Mouse (Mus musculus) adrenal gland, postnatal 36 days (tissue): ENCODE results near the gene Capn2. TPM values are rescaled to one million over a fixed set of nuclear protein-coding genes. Genes with fewer than 3 reads are reported as not detected.

Experiments used
- DNase-seq, 2 experiments: peaks; one replicate each; pipeline ENCODE4 v3.0.0; 2021; ENCODE audit warnings: mixed read lengths in 1 of 2
- total RNA-seq, 2 experiments: library from RNA; stranded (reverse); gene quantifications; 2 replicates each; pipeline ENCODE4 v1.2.3; 2021

Gene Capn2
- total RNA-seq, 2 experiments from 2014 or later: 67.0 to 88.1 TPM

- peak; percentile 17 to 29 for DNase-seq
These were observed 55.6 kb downstream of the Capn2 start for GRCm38 (mm10) chr1:182461813-182462212.

- peak in 1 of 2 experiments; percentile 29 for DNase-seq
These were observed 56.1 kb downstream of the Capn2 start for GRCm38 (mm10) chr1:182461261-182461660.

DNA sequence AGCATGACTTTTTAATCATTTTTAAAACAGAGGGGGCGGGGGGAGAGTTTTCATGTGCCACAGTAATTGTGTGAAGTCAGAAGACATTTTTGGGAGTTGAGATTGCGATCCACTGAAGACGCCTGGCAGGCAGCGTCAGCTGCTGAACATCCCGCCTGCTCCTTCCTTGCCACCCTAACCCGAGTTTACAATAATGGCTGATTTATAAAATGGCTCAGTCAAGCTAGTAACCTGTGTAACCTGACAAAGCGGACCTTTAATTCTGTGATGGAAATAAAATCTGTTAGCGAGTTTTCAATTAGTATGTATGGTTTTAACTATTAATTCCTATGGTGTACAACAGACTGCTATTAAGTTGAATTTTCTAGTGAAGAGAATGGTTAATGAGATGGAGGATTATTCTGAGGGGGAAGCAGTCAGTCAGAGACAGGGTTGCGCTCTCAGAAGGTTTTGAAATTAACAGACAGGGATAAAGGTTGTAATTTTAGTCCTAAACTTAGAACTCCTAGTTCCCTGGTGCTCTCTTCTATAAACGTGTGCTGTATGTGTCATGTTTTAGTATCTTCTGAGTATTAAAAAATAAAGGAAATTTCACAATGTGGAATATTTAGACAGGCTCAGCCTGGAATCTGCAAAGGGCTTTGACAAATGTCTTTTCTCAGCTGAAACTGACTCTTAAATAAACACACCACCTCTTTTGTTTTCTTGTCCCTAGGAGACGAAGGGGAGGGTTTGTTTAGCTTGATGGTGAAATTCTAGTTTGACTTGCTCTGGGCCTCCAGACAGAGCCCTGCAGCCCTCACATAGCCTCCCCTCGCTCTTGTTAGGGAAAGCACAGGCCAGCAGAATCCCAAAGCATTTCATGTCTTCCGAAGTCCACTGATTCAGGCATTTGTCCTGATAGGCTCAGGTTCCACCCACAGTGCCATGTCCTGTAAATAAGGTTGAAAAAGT, 56.8 kb downstream of the Capn2 start:
- no peak for DNase-seq

GRCm38 (mm10) chr1:182459436-182459835, 58.0 kb downstream of the Capn2 start:
- no peak for DNase-seq

DNA sequence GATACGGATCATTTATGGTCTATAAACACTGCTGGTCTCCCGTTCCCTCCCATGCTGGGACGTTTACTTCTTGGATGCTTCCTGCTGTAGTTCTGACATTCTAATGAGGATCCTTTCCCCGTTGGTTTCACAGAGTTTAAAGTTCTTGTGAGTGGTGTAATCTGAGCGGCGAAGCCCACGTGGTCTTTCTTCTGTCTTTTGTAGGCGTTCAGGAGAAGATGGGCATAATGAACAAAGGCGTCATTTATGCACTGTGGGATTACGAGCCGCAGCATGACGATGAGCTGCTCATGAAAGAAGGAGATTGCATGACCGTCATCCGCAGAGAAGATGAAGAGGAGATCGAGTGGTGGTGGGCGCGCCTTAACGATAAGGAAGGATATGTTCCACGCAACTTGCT, 58.9 kb downstream of the Capn2 start:
- DNase-seq: no peak

DNA sequence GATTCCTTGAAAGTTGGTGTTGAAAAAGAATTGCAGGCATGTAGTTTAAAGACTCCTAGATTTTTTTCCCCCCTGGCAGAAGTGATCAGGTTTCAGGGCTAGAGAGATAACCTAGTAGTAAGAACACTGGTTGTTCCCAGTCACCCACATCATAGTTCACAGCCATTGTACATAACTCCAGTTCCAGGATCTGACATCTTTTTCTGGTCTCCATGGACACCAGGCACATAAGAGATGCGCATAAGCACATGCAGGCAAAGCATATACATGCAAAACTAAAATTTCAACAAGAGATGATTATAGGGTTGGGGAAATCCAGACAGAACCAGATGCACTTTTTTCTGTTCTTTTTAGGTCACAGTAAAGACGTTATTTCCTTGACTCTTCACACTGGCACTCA, 62.3 kb downstream of the Capn2 start:
- DNase-seq: no peak

DNA sequence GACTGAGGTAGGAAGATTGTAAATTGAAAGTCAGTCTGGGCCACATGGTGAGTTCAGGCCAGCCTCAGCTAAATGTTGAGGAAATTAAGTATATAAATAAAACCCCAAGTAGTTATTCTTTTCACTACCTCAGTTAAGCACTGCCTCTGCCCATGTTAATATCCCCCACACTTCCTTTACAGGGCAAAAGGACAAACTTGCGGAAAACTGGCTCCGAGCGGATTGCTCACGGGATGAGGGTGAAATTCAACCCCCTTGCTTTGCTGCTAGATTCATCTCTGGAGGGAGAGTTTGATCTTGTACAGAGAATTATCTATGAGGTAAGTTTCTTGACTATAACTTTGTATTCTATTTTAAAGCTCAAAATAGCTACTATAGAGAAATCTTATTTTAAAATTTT, 64.9 kb downstream of the Capn2 start:
- DNase-seq: no peak

DNA sequence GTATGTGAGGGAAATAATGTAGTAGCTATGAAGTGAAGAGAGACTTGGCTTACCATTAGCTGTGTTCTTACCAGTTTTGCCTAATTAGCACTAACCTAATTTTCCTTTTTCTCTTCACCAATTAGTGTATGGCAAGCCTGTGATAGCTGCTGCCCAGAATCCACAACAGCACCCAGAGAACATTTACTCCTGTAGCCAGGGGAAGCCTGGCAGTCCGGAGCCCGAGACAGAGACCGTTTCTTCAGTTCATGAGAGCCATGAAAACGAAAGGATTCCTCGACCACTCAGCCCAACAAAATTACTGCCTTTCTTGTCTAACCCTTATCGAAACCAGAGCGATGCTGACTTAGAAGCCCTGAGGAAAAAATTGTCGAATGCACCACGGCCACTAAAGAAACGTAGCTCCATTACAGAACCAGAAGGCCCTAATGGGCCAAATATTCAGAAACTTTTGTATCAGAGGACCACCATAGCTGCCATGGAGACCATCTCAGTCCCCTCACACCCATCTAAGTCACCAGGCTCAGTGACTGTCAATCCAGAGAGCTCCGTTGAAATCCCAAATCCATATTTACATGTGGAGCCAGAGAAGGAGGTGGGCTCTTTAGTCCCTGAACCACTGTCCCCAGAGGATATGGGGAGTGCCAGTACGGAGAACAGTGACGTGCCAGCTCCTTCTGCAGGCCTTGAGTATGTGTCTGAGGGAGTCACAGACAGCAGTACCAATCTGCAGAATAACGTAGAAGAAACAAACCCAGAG, 69.0 kb downstream of the Capn2 start:
- DNase-seq: no peak

- no peak for DNase-seq
These were observed 73.3 kb downstream of the Capn2 start for GRCm38 (mm10) chr1:182444116-182444515.

GRCm38 (mm10) chr1:182441791-182442473, 75.5 kb downstream of the Capn2 start:
- DNase-seq: no peak

- peak; percentile 61 to 79 for DNase-seq
These were observed 77.7 kb downstream of the Capn2 start for GRCm38 (mm10) chr1:182439546-182440222.

DNA sequence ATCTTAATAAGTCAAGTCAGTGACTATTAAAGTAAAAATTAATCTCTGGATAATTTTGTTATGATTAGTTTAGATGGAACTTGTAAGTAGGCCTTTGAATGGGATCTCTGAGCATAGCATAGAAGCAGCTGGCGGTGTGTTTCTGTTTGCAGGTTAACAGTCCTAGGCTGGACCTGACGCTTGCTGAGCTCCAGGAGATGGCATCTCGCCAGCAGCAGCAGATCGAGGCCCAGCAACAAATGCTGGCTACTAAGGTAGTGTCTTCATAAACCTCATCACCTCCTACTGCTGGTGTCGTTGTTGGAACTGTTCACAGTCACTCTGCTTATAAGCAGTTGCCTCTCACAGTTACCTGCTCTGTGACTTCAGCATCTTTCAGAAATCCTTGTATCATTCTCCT, 80.7 kb downstream of the Capn2 start:
- no peak for DNase-seq

DNA sequence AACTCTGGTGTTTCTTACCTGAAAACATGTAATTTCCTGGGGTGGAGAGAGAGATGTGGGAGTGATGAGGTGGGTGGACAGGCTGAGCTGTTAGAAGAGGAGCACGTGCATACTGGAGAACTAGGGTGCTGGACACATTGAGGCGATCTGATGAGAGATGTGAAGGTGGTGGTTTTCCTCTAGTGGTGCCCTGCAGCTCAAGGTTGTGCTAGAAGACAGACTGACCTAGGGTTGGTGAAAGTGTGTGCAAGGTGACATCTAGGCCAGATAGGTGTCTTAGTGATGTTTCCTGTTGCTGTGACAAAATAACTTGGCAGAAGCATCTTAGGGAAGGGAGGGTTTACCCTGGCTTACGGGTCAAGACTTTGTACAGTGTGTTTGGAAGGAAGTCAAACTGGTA, 85.3 kb downstream of the Capn2 start:
- no peak for DNase-seq

DNA sequence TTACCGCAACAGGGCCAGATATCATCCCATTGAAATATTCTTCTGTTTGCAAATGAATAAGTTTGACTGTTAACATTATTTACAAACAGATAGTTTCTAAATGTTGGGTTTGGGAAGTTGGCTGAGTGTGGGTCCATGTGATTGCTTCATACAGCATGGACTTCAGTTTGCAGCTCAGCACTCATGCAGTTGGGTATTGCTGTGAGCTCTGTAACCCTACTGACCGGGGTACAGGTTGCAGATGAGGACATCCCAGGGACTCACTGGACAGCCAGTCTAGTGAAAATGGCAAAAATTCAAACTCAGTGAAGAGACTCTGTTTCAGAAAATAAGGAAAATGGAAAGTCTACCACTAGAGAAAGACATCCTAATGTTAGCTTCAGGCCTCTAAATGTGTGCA, 86.7 kb downstream of the Capn2 start:
- DNase-seq: no peak

DNA sequence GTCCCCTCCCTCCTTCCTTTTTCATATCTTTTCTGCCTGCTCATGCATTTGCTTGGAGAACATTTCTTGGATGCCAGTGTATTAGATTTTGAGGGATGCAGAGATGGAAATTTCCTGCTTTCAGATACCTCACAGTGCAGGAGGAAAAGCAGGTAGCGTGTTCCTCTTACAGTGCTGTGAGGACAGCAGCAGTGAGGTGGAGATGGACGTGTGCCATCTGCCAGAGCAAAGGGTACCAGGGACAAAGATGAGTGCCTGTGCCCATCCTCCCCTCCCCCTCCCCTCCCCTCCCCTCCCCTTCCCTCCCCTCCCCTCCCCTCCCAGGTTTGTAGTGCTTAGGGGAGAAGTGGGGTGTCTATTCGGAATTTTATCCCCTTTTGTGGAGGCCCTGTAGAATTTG, 87.6 kb downstream of the Capn2 start:
- no peak for DNase-seq

DNA sequence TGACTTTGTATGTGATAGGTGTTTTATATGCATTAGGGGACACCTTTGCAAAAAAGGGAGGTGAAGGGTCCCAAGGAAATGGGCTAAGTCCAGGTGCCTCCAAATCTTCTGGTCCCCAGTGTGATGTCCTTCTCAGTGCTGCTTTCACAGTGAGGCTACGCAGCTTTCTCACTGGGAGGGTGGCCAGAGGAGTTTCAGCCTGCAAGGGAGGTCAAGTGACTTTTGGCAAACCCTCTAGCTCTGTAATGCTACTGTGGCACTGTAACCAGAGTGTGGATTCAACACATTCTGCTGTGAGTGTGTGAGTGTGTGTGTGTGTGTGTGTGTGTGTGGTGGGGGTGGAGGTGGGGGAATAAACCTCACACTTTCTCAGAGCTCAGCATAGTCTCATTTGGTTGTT, 90.0 kb downstream of the Capn2 start:
- DNase-seq: peak; percentile 45 to 55

DNA sequence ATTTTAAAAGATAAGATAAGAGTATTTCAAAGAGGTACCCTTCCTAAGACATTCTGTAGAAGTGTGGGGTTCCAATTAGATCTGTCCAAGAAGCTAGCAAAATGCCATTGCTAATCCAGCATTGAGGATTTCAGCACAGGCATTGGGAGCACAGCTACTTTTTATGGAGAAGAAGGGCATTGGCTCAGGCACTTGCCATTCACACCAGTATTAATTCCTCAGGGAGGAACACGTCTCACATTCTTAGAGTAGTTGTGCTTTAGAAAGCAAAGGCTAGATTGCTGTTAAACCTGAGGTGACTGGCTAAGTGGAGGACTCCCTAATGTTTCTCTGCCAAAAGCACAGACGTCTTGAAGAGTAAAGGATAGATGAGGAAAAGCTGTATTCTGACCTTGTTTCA, 91.0 kb downstream of the Capn2 start:
- DNase-seq: no peak

- no peak for DNase-seq
These were observed 92.2 kb downstream of the Capn2 start for GRCm38 (mm10) chr1:182425176-182425575.

DNA sequence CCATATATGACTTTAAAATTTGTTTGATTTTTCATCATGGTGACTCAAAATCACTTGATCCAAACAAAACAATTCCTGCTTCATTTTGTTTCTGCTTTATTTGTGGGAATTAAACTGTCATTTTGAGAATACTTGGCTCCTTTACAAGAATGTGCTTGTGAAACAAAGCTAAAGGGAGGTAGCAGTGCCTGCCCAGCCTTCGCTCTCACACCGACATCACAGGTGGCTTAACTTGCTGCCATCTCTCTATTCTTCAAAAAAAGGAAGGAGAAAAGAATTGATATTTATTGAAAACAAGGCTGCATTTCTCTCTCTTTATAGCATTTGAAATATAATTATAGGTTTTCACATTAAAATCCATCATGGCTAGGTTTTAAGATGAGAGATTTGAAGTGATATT, 93.1 kb downstream of the Capn2 start:
- DNase-seq: no peak

DNA sequence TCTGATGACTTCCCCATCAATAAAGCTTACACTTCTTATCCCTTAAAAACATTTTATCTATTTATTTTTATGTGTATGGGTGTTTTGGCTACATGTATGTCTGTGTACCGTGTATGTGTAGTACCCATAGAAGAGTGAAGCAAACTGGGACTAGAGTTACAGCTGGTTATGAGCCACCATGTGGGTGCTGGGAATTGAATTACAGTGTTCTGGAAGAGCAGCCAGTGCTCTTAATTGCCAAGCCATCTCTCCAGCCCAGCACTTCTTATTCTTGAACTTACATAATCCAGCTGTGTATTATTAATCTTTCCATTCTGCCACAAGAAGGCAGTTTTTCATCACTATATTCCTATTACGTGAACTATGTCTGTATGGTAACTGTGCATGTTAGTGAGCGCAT, 97.9 kb downstream of the Capn2 start:
- no peak for DNase-seq
